In the genomic region with DNA sequence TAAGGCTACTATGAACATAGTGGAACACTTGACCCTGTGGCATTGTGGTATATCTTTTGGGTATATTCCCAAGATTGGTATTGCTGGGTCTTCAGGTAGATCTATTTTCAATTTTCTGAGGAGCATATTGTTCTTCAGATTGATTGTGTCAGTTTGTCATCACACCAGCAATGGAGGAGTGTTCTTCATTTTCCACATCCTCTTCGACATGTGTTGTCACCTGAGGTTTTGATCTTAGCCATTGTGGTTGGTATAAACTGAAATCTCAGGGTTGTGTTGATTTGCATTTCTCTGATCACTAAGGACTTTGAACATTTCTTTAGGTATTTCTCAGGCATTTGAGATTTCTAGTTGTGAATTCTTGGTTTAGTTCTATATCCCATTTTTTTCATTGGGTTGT, we compare ENCODE assay signal across 13 mouse cellular contexts. TPM values are rescaled to one million over a fixed set of nuclear protein-coding genes. Genes with fewer than 3 reads are reported as not detected.
"Had no signal": no experiment of that assay in that cellular context is flagged by ENCODE, and none has a peak within 500 bp of the region (broad histone marks: within the 10 kb centered on the region; RNA-seq: fewer than 3 reads in every experiment).

No protein-coding gene starts in this region.

RNA-seq across cellular contexts. Expression of a gene that starts 10.8 kb away (rescaled TPM):
- polyA plus RNA-seq: neural tube, embryonic 13.5 days; neural tube, embryonic 14.5 days; neural tube, embryonic 15.5 days; small intestine, adult 2 months; spleen, adult 2 months; stomach, embryonic 14.5 days; stomach, embryonic 15.5 days; stomach, embryonic 16.5 days; stomach, postnatal 0 days; testis, adult 2 months; thymus, adult 2 months; thymus, postnatal 0 days; urinary bladder, adult 2 months had no signal

RNA-seq across cellular contexts. Expression of a gene that starts 46.4 kb away (rescaled TPM):
- polyA plus RNA-seq: neural tube, embryonic 13.5 days; neural tube, embryonic 14.5 days; neural tube, embryonic 15.5 days; small intestine, adult 2 months; spleen, adult 2 months; stomach, embryonic 14.5 days; stomach, embryonic 15.5 days; stomach, embryonic 16.5 days; stomach, postnatal 0 days; testis, adult 2 months; thymus, adult 2 months; thymus, postnatal 0 days; urinary bladder, adult 2 months had no signal

RNA-seq across cellular contexts. Expression of a gene that starts 56.1 kb away (rescaled TPM):
- polyA plus RNA-seq: neural tube, embryonic 13.5 days; neural tube, embryonic 14.5 days; neural tube, embryonic 15.5 days; small intestine, adult 2 months; spleen, adult 2 months; stomach, embryonic 14.5 days; stomach, embryonic 15.5 days; stomach, embryonic 16.5 days; stomach, postnatal 0 days; thymus, adult 2 months; thymus, postnatal 0 days; urinary bladder, adult 2 months had no signal
